Mouse (Mus musculus) G1E (cell line): ENCODE results near the gene Supt16.

ENCODE experiments used
- CTCF ChIP-seq: IDR thresholded peaks from 2 replicates; pipeline ENCODE4 v1.5.1; 2012; ENCODE audit warnings: low read depth, low read length, inconsistent platforms, mixed read lengths
- TAL1 ChIP-seq: conservative IDR thresholded peaks from 2 replicates; pipeline ENCODE4 v1.6.1; 2012; ENCODE audit warnings: low read depth, low read length, inconsistent platforms, mixed read lengths

- TF ChIP-seq TAL1: no peak
- 0 out of 2 replicates have a peak, but pooled peaks have one; percentile 16 for TF ChIP-seq CTCF
Observed at GRCm38 (mm10) chr14:52146540-52146939, 50.7 kb downstream of the Supt16 start.
